Mouse (Mus musculus) kidney, embryonic 14.5 days (tissue): ENCODE data around the gene Cd33. TPM values are rescaled to one million over a fixed set of nuclear protein-coding genes. Genes with fewer than 3 reads are reported as not detected.

ENCODE experiments used
- ATAC-seq: fragments of 200-750 bp; cut with Nextera tagmentation; 2 replicates; pipeline ENCODE4 v1.8.0; 2017; ENCODE audit warnings: moderate number of reproducible peaks, mild to moderate bottlenecking, moderate TSS enrichment, moderate library complexity; ENCODE audit not compliant: low FRiP score, low TSS enrichment
- H3K27ac ChIP-seq: fragments of 300-500 bp; sonication (generic); 2 replicates; pipeline ENCODE4 v1.5.1; 2014; ENCODE audit warnings: low read depth, mild to moderate bottlenecking, low read length, moderate library complexity, mixed read lengths
- H3K27me3 ChIP-seq: fragments of 300-500 bp; sonication (generic); 2 replicates; pipeline ENCODE4 v1.6.1; 2014; ENCODE audit warnings: mild to moderate bottlenecking, low read length; ENCODE audit not compliant: control insufficient read depth, insufficient read depth
- H3K36me3 ChIP-seq: fragments of 300-500 bp; sonication (generic); 2 replicates; pipeline ENCODE4 v1.6.1; 2014; ENCODE audit warnings: low read length, mixed read lengths; ENCODE audit not compliant: control insufficient read depth, insufficient read depth
- H3K4me1 ChIP-seq: fragments of 300-500 bp; sonication (generic); 2 replicates; pipeline ENCODE4 v1.6.1; 2014; ENCODE audit warnings: low read length, mixed read lengths; ENCODE audit not compliant: control insufficient read depth, insufficient read depth
- H3K4me2 ChIP-seq: fragments of 300-500 bp; sonication (generic); replicated peaks from 2 replicates; pipeline ENCODE4 v1.6.1; 2014; ENCODE audit warnings: low read depth, mild to moderate bottlenecking, low read length
- H3K4me3 ChIP-seq: fragments of 300-500 bp; sonication (generic); 2 replicates; pipeline ENCODE4 v1.5.1; 2014; ENCODE audit warnings: mild to moderate bottlenecking, low read length
- H3K9ac ChIP-seq: fragments of 300-500 bp; sonication (generic); 2 replicates; pipeline ENCODE4 v1.6.1; 2014; ENCODE audit warnings: low read depth, mild to moderate bottlenecking, low read length, moderate library complexity
- H3K9me3 ChIP-seq: fragments of 300-500 bp; sonication (generic); 2 replicates; pipeline ENCODE4 v1.6.1; 2016; ENCODE audit warnings: low read length; ENCODE audit not compliant: control insufficient read depth
- WGBS: fragments of 180-500 bp; shearing (Covaris S2); extraction: QIAGEN DNeasy Blood & Tissue Kit; methylation state at CpG from one replicate; pipeline ENCODE4 v1.1.7; 2014; 5-methylcytosine and 5-hydroxymethylcytosine counted together
- polyA plus RNA-seq: library from polyadenylated mRNA; unstranded; fragments of >200 nt; fragmentation: Nextera tagmentation; extraction: Ambion mirVana; gene quantifications from 2 replicates; pipeline ENCODE4 v1.2.1, GENCODE M21; 2014

The Cd33 gene
- polyA plus RNA-seq, 1 experiment from 2014 or later, result 0.85 TPM

DNA sequence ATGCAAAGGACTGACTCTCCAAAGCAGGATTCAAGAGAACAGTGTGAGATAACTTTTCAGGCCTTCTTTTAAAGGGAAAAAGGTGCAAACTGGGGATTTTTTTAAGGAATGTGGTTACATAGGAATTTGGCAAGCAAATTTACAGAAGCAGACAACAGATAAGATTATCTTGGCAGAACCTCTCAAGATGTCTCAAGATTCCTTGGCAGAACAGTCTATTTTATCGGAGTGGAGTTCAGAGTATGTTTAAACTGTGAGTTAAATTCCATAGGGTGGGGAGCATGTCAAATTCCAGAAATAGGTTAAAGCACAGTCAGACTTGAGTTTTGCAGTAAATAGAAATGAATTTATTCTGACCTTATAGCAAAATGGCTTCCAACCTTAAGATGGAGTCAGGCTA, 12.7 kb upstream of the Cd33 start:
- H3K36me3 ChIP-seq, result no peaks in the 10 kb centered on the region

DNA sequence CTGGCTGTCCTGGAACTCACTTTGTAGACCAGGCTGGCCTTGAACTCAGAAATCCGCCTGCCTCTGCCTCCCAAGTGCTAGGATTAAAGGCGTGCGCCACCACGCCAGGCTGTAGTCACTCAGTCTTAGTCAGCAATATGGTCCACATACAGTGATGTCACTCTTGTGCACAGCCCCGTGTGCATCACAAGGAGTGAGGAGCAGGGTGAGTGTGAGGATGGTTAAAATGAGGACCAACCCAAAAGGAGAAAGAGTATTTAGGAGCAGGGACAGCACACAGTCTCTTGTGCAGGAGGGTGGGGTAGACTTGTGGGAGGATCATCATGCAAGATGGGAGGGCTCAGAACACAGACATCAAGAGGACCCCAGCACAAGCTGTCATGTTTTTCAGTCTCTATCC, 11.1 kb upstream of the Cd33 start:
- Histone ChIP-seq H3K4me3 (no peak overlapping the region), H3K27me3 (no peaks in the 10 kb centered on the region), H3K9me3 (no peaks in the 10 kb centered on the region), H3K9ac (no peak overlapping the region), H3K4me2 (no peak overlapping the region), H3K4me1 (no peaks in the 10 kb centered on the region), H3K27ac (no peak overlapping the region), H3K36me3 (no peaks in the 10 kb centered on the region)
- ATAC-seq, result no peak
- WGBS, result 88% methylated on average over 5 of the region's 5 CpGs

More for the DNA sequence above, 12.7 kb upstream of the Cd33 start:
- Histone ChIP-seq H3K27ac (no peak overlapping the region), H3K4me1 (no peaks in the 10 kb centered on the region), H3K27me3 (no peaks in the 10 kb centered on the region), H3K9me3 (no peaks in the 10 kb centered on the region), H3K9ac (no peak overlapping the region), H3K4me3 (no peak overlapping the region), H3K4me2 (no peak overlapping the region)
- 78% methylated on average over 1 of the region's 1 CpGs for WGBS
- ATAC-seq, result no peak

DNA sequence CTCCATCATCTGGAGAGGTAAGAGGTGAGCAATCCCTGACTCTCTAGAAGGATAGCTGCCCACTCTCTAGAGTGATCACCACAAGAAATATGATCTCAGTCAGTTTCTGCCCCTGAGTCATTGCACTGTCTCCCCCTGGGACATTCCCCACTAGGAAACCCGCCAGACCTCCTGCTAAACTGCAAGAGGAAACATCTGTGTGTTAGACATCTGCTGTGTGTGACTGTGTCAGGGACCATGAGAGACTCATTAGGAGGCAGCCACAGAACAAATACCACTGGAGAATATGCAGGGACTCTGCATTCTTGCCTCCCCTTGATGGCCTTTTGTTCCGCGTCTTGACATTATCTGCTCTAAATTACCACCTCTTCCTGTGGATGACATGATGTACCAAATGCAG, 10.3 kb upstream of the Cd33 start:
- Histone ChIP-seq H3K9ac (no peak overlapping the region), H3K4me1 (no peaks in the 10 kb centered on the region), H3K27me3 (no peaks in the 10 kb centered on the region), H3K4me2 (no peak overlapping the region), H3K4me3 (no peak overlapping the region), H3K9me3 (no peaks in the 10 kb centered on the region), H3K27ac (no peak overlapping the region), H3K36me3 (no peaks in the 10 kb centered on the region)
- no peak for ATAC-seq
- WGBS, result 47% methylated on average over 3 of the region's 3 CpGs

DNA sequence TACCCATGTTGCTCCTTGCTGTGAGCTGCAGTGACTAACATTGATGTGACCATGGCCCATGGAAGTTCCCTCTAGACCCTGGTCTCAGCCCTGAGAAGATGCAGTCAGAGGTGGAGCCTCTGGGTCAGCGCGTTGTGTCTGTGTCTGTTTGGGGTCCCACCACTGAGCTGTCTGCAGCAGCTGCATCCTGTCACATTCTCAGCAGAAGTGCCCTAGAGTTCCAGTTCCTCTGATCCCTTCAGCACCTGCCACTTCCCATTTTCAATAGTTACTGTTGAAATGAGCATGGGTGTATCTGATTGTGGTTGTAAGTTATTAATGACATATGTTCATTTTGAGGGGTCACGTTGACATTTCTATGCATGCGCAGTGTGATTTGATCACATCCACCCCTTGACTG, 8.9 kb upstream of the Cd33 start:
- WGBS, result 67% methylated on average over 4 of the region's 4 CpGs
- H3K36me3 ChIP-seq, result no peaks in the 10 kb centered on the region
- no peaks in the 10 kb centered on the region for H3K9me3 ChIP-seq
- no peak overlapping the region for H3K27ac ChIP-seq
- no peaks in the 10 kb centered on the region for H3K4me1 ChIP-seq
- ATAC-seq, result no peak
- H3K4me2 ChIP-seq, result no peak overlapping the region
- H3K4me3 ChIP-seq, result no peak overlapping the region
- no peak overlapping the region for H3K9ac ChIP-seq
- H3K27me3 ChIP-seq, result no peaks in the 10 kb centered on the region

DNA sequence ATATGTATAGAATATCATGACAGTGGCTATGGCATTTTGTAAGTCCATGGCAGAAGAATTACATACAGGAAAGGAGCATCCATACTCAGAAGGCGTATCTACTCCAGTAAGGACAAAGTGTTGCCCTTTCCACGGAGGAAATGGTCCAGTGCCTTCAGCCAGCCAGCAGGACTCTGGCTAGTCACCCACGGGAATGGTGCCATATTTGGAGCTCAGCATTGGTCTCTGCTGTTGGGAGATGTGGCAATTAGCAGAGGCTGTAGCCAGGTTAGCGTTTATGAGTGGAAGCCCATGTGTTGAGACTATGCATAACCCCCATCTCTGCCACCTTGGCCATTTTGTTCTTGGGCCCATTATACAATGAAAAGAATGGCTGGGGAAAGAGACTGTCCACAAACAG, 4.0 kb upstream of the Cd33 start:
- no peak overlapping the region for H3K4me2 ChIP-seq
- no peak overlapping the region for H3K9ac ChIP-seq
- no peak overlapping the region for H3K4me3 ChIP-seq
- H3K4me1 ChIP-seq, result no peaks in the 10 kb centered on the region
- WGBS, result 77% methylated on average over 4 of the region's 4 CpGs
- no peaks in the 10 kb centered on the region for H3K27me3 ChIP-seq
- no peaks in the 10 kb centered on the region for H3K36me3 ChIP-seq
- no peaks in the 10 kb centered on the region for H3K9me3 ChIP-seq
- H3K27ac ChIP-seq, result no peak overlapping the region
- no peak for ATAC-seq

DNA sequence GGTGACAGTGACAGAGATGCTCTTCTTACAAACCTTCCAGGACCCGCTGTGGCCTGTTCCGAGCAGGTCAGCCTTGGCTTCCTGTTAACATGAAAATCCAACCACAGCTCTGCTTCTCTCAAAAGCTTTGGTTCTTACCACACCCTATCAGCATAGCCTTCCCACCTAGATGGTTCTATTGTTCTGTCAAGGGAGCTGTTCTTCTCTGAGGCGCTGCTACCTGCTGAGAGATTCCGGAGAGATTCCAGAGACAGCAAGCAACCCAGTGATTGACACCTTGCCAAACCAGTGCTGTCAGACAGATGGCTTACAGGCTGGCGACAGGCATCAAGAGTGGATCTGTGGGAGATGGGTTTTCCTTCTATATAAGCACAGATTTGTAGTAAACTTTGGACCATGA, 3.4 kb upstream of the Cd33 start:
- no peak overlapping the region for H3K4me2 ChIP-seq
- H3K9ac ChIP-seq, result no peak overlapping the region
- no peaks in the 10 kb centered on the region for H3K27me3 ChIP-seq
- H3K4me1 ChIP-seq, result no peaks in the 10 kb centered on the region
- no peak for ATAC-seq
- H3K36me3 ChIP-seq, result no peaks in the 10 kb centered on the region
- H3K27ac ChIP-seq, result no peak overlapping the region
- H3K9me3 ChIP-seq, result no peaks in the 10 kb centered on the region
- H3K4me3 ChIP-seq, result no peak overlapping the region
- 44% methylated on average over 5 of the region's 5 CpGs for WGBS

DNA sequence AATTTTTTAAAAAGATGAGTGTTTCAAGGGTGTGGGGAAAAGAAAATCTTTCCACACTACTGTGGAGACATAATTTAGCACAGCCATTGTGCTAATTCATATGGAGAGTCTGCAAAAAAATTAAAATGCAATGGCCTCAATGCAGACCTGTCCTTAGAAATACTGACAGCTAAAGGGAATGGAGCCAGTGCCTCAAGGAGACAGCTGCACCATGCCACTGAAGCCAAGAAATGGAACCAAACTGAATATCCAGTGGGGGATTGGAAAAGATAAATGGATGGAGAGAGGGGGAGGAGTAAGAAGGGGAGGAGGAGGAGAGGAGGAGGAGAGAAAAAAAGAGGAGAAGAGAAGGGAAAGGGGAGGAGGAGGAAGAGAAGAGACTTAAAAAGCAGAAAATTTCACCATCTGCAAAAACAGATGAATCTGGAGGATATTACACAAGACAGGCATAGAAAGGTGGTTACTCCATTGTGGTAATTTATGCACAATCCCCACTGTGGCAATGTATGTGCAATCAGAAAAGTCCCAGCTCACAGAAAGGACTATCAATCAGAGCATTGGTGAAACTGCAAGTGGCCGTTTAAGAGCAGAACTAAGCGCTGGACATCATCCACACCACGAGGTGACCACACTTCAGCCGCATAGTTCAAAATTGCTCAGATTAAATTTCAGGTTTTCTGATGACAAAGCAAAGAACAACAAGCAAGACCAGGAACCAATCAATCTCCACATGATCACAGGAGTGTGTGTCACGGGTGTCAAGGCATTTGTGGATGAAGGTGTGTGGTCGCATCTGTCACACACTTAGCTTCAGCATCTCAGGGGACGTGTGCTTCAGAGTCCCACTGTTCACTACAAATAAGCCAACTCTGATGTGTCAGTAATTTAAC, 1.7 kb upstream of the Cd33 start:
- Histone ChIP-seq H3K27ac (no peak overlapping the region), H3K9me3 (no peaks in the 10 kb centered on the region), H3K4me1 (no peaks in the 10 kb centered on the region), H3K4me3 (no peak overlapping the region), H3K36me3 (no peaks in the 10 kb centered on the region), H3K4me2 (no peak overlapping the region), H3K27me3 (no peaks in the 10 kb centered on the region), H3K9ac (no peak overlapping the region)
- ATAC-seq, result no peak
- 49% methylated on average over 7 of the region's 7 CpGs for WGBS

DNA sequence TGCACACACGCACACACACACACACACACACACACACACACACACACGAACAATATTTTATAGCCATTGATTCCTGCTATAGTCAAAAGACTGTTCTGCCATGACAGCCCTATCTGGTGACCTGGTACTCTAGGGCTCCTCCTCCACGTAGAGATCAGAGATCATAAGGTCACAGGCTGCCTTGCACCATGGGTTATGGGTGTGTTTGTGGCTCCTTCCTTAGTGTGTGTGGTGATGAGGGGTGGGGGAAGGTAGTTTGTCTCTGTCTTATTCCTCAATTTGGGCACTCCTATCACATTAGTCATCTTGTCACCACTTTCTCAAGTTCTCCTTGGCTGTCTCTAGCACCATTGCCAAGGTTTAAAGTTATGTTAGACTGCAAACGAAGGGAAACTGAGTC, 5.7 kb downstream of the Cd33 start:
- Histone ChIP-seq H3K9me3 (no peaks in the 10 kb centered on the region), H3K27ac (no peak overlapping the region), H3K36me3 (no peaks in the 10 kb centered on the region), H3K9ac (no peak overlapping the region), H3K4me3 (no peak overlapping the region), H3K27me3 (no peaks in the 10 kb centered on the region), H3K4me1 (no peaks in the 10 kb centered on the region), H3K4me2 (no peak overlapping the region)
- no peak for ATAC-seq
- 68% methylated on average over 4 of the region's 4 CpGs for WGBS

DNA sequence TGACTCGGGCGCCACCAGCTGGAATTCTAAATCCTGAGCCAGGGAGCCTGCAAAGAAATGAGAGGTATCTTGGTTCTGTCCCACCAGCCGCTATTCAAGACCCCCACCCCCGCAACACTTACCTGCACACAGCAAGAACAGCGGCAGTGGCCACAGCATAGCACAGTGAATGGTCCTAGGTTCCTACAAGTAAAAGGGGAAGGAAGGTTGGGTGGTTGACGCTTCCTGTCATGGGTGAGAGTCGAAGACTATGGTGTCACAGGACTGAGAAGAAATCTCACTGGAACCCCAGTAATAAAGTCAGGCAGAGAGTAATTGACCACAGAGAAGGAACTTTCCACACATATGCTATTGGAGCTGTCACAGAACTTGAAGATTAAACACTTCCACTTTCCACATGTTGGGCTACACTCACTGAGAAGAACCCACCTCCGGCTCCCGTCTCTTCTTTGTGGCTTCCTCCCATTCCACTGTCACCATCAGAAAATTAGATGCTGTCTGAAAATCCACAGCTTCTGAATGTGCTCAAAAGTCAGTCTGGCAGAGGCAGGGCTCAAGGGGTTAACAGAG, 11.2 kb downstream of the Cd33 start:
- Histone ChIP-seq H3K27ac (no peak overlapping the region), H3K4me1 (no peaks in the 10 kb centered on the region), H3K9ac (no peak overlapping the region), H3K27me3 (no peaks in the 10 kb centered on the region), H3K4me2 (no peak overlapping the region), H3K9me3 (no peaks in the 10 kb centered on the region), H3K4me3 (no peak overlapping the region), H3K36me3 (no peaks in the 10 kb centered on the region)
- no peak for ATAC-seq
- WGBS, result 78% methylated on average over 9 of the region's 9 CpGs
